Mouse (Mus musculus) cerebellum, adult 2 months (tissue): ENCODE results near the gene Ugt2b1.

ENCODE experiments used
- CTCF ChIP-seq: fragments of 200-500 bp; IDR thresholded peaks from 2 replicates; pipeline ENCODE4 v1.5.1; 2011; ENCODE audit warnings: low read depth, mild to moderate bottlenecking, control low read depth, low read length, moderate library complexity, borderline replicate concordance; ENCODE audit not compliant: insufficient read depth
- POLR2A ChIP-seq: fragments of 200-500 bp; IDR thresholded peaks from 2 replicates; pipeline ENCODE4 v1.6.1; 2011; ENCODE audit warnings: low read length, control low read depth, borderline replicate concordance; ENCODE audit not compliant: insufficient read depth

GRCm38 (mm10) chr5:86889933-86890332, 36.4 kb downstream of the Ugt2b1 start:
- TF ChIP-seq CTCF = no peak
- no peak for TF ChIP-seq POLR2A
